Mouse (Mus musculus) spleen, adult 2 months (tissue): ENCODE data around the gene Gpa33.

Source experiments
- CTCF ChIP-seq: fragments of 200-500 bp; IDR thresholded peaks from 2 replicates; pipeline ENCODE4 v1.5.1; 2011; ENCODE audit warnings: mild to moderate bottlenecking, inconsistent platforms; ENCODE audit not compliant: insufficient read depth, insufficient read length, insufficient replicate concordance; ENCODE audit errors: extremely low read depth
- POLR2A ChIP-seq: fragments of 200-500 bp; IDR thresholded peaks from 2 replicates; pipeline ENCODE4 v1.6.1; 2011; ENCODE audit warnings: low read depth, low read length, inconsistent platforms

GRCm38 (mm10) chr1:166150035-166150434 lies 20.0 kb downstream of the Gpa33 start:
- TF ChIP-seq POLR2A, result no peak
- no peak for TF ChIP-seq CTCF
